Mouse (Mus musculus): ENCODE measurements around the gene Slc16a2.

Slc16a2 gene

GRCm38 (mm10) chrX:103653021-103653420 lies 168.8 kb downstream of the Slc16a2 start:
- no peak for DNase-seq (ENCODE audit: low read depth, low spot score)

DNA sequence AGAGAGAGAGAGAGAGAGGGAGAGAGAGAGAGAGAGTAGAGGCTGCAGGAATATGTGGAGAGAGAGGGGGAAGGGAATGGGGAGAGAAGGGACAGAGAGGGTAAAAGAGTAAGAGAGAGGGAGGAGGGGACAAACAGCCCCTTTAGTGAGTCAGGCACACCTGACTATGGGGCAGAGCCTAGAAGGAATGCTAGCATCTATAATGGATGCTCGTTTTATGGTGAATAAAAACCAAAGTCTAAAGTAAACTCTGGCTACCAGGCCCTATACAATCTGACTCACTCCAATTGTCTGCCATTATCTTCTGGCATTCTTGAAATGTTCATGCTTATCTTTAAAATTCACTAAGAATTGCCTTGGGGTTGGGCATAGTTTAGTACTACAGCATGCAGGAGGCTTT lies 169.7 kb downstream of the Slc16a2 start:
- no peak for DNase-seq (ENCODE audit: low read depth, low spot score)

All from embryo, embryonic 11.5 days (tissue).